Mouse (Mus musculus): ENCODE results near the gene Ipo13.

GRCm38 (mm10) chr4:117895339-117895738 is 19.5 kb downstream of the Ipo13 start:
- no peak for TF ChIP-seq CTCF (IDR thresholded peaks at IDR 0.05; ENCODE audit: borderline replicate concordance, control insufficient read depth, extremely low read depth, insufficient read depth, low read length, poor library complexity)
- no peak for TF ChIP-seq POLR2A (IDR thresholded peaks at IDR 0.05; ENCODE audit: control insufficient read depth, extremely low read depth, insufficient read depth, low read length, poor library complexity)
